Mouse (Mus musculus) limb, embryonic 11.5 days (tissue): ENCODE measurements around the gene Unc13b. TPM values are rescaled to one million over a fixed set of nuclear protein-coding genes. Genes with fewer than 3 reads are reported as not detected.

Experiments
- ATAC-seq: fragments of 200-750 bp; cut with Nextera tagmentation; 2 replicates; pipeline ENCODE4 v1.8.0; 2017; ENCODE audit warnings: low read depth; ENCODE audit not compliant: insufficient number of reproducible peaks, low FRiP score, low TSS enrichment
- DNase-seq: peaks from one replicate; pipeline ENCODE4 v3.0.0-alpha.2; 2015; ENCODE audit warnings: low spot score
- H3K27ac ChIP-seq: fragments of 300-500 bp; sonication (generic); replicated peaks from 2 replicates; pipeline ENCODE4 v1.5.1; 2014; ENCODE audit warnings: low read depth, mild to moderate bottlenecking, low read length
- H3K27me3 ChIP-seq: fragments of 300-500 bp; sonication (generic); 2 replicates; pipeline ENCODE4 v1.6.1; 2014; ENCODE audit warnings: mild to moderate bottlenecking, low read length, mixed read lengths; ENCODE audit not compliant: control insufficient read depth, insufficient read depth
- H3K36me3 ChIP-seq: fragments of 300-500 bp; sonication (generic); 2 replicates; pipeline ENCODE4 v1.6.1; 2014; ENCODE audit warnings: mild to moderate bottlenecking, low read length, moderate library complexity, mixed read lengths; ENCODE audit not compliant: control insufficient read depth, insufficient read depth
- H3K4me1 ChIP-seq: fragments of 300-500 bp; sonication (generic); 2 replicates; pipeline ENCODE4 v1.6.1; 2014; ENCODE audit warnings: low read length, mixed read lengths; ENCODE audit not compliant: control insufficient read depth, insufficient read depth
- H3K4me2 ChIP-seq: fragments of 300-500 bp; sonication (generic); 2 replicates; pipeline ENCODE4 v1.6.1; 2014; ENCODE audit warnings: low read depth, mild to moderate bottlenecking, moderate library complexity; ENCODE audit not compliant: severe bottlenecking
- H3K4me3 ChIP-seq: fragments of 300-500 bp; sonication (generic); 2 replicates; pipeline ENCODE4 v1.5.1; 2014; ENCODE audit warnings: low read depth, low read length
- H3K9ac ChIP-seq: fragments of 300-500 bp; sonication (generic); 2 replicates; pipeline ENCODE4 v1.6.1; 2014; ENCODE audit warnings: mild to moderate bottlenecking, low read length
- H3K9me3 ChIP-seq: fragments of 300-500 bp; sonication (generic); 2 replicates; pipeline ENCODE4 v1.6.1; 2016; ENCODE audit warnings: low read length; ENCODE audit not compliant: control insufficient read depth
- WGBS: fragments of 180-500 bp; shearing (Covaris S2); extraction: QIAGEN DNeasy Blood & Tissue Kit; methylation state at CpG from one replicate; pipeline ENCODE4 v1.1.7; 2014; 5-methylcytosine and 5-hydroxymethylcytosine counted together
- polyA plus RNA-seq: library from polyadenylated mRNA; unstranded; fragments of >200 nt; fragmentation: Nextera tagmentation; extraction: Ambion mirVana; gene quantifications from 2 replicates; pipeline ENCODE4 v1.2.1, GENCODE M21; 2014

Unc13b gene
- polyA plus RNA-seq, 1 experiment from 2014 or later, result 2.4 TPM

- Histone ChIP-seq H3K36me3 (peaks cover 6% of the 10 kb centered on the region), H3K27me3 (no peaks in the 10 kb centered on the region), H3K9ac (no peak overlapping the region), H3K27ac (no peak overlapping the region), H3K4me1 (peaks cover 6% of the 10 kb centered on the region; the same call in 1 of the 2 replicates), H3K4me2 (no peak overlapping the region), H3K4me3 (no peak overlapping the region), H3K9me3 (no peaks in the 10 kb centered on the region)
- WGBS, result 93% methylated on average over 1 of the region's 1 CpGs
- no peak for DNase-seq
- ATAC-seq, result no peak
Measured at GRCm38 (mm10) chr4:43032501-43032900, 26.3 kb upstream of the Unc13b start.

GRCm38 (mm10) chr4:43033481-43033880, 25.3 kb upstream of the Unc13b start:
- Histone ChIP-seq H3K4me3 (no peak overlapping the region), H3K27ac (no peak overlapping the region), H3K9me3 (no peaks in the 10 kb centered on the region), H3K9ac (no peak overlapping the region), H3K4me1 (peaks cover 6% of the 10 kb centered on the region; the same call in 1 of the 2 replicates), H3K27me3 (no peaks in the 10 kb centered on the region), H3K4me2 (no peak overlapping the region), H3K36me3 (peaks cover 4% of the 10 kb centered on the region; the same call in 1 of the 2 replicates)
- 81% methylated on average over 14 of the region's 14 CpGs for WGBS
- DNase-seq (no peak), ATAC-seq (no peak)

GRCm38 (mm10) chr4:43035851-43036250, 22.9 kb upstream of the Unc13b start:
- H3K9ac ChIP-seq, result no peak overlapping the region
- no peak overlapping the region for H3K4me2 ChIP-seq
- no peaks in the 10 kb centered on the region for H3K27me3 ChIP-seq
- WGBS, result 84% methylated on average over 6 of the region's 6 CpGs
- no peaks in the 10 kb centered on the region for H3K9me3 ChIP-seq
- no peak for ATAC-seq
- H3K4me1 ChIP-seq, result peaks cover 11% of the 10 kb centered on the region
- H3K4me3 ChIP-seq, result no peak overlapping the region
- H3K36me3 ChIP-seq, result no peaks in the 10 kb centered on the region
- DNase-seq, result no peak
- H3K27ac ChIP-seq, result no peak overlapping the region

GRCm38 (mm10) chr4:43036356-43036755, 22.4 kb upstream of the Unc13b start:
- Histone ChIP-seq H3K4me3 (no peak overlapping the region), H3K4me1 (peaks cover 11% of the 10 kb centered on the region), H3K27me3 (no peaks in the 10 kb centered on the region), H3K9me3 (no peaks in the 10 kb centered on the region), H3K36me3 (no peaks in the 10 kb centered on the region), H3K4me2 (no peak overlapping the region), H3K27ac (no peak overlapping the region), H3K9ac (no peak overlapping the region)
- ATAC-seq (no peak), DNase-seq (no peak)
- WGBS, result 93% methylated on average over 10 of the region's 10 CpGs

GRCm38 (mm10) chr4:43037860-43038566, 20.7 kb upstream of the Unc13b start:
- ATAC-seq (no peak), DNase-seq (no peak)
- no peaks in the 10 kb centered on the region for H3K27me3 ChIP-seq
- no peaks in the 10 kb centered on the region for H3K9me3 ChIP-seq
- H3K9ac ChIP-seq, result no peak overlapping the region
- no peaks in the 10 kb centered on the region for H3K36me3 ChIP-seq
- no peak overlapping the region for H3K4me2 ChIP-seq
- no peak overlapping the region for H3K4me3 ChIP-seq
- H3K27ac ChIP-seq, result no peak overlapping the region
- peaks cover 8% of the 10 kb centered on the region for H3K4me1 ChIP-seq
- WGBS, result 68% methylated on average over 4 of the region's 4 CpGs

- H3K4me2 ChIP-seq, result peak overlapping the region; percentile 89
- ATAC-seq (no peak), DNase-seq (peak; percentile 20)
- H3K9ac ChIP-seq, result no peak overlapping the region; the same call in 1 of the 2 replicates
- H3K4me3 ChIP-seq, result peak overlapping the region; percentile 50
- no peaks in the 10 kb centered on the region for H3K9me3 ChIP-seq
- 57% methylated on average over 15 of the region's 15 CpGs for WGBS
- H3K36me3 ChIP-seq, result no peaks in the 10 kb centered on the region
- no peaks in the 10 kb centered on the region for H3K27me3 ChIP-seq
- no peak overlapping the region for H3K27ac ChIP-seq
- peaks cover 8% of the 10 kb centered on the region for H3K4me1 ChIP-seq
Measured at GRCm38 (mm10) chr4:43038567-43039495, 19.9 kb upstream of the Unc13b start.

GRCm38 (mm10) chr4:43039609-43040008, 19.1 kb upstream of the Unc13b start:
- Histone ChIP-seq H3K4me1 (peaks cover 15% of the 10 kb centered on the region), H3K9me3 (no peaks in the 10 kb centered on the region), H3K27ac (0 out of 2 replicates have a peak overlapping the region, but pooled peaks have one; percentile 1), H3K4me3 (peak overlapping the region; percentile 50), H3K27me3 (no peaks in the 10 kb centered on the region), H3K9ac (peak overlapping the region; percentile 64), H3K4me2 (peak overlapping the region; percentile 89), H3K36me3 (no peaks in the 10 kb centered on the region)
- WGBS, result 3% methylated on average over 11 of the region's 11 CpGs
- ATAC-seq, result no peak; the same call in 1 of the 2 replicates
- DNase-seq, result no peak

- ATAC-seq (peak; percentile 97), DNase-seq (peak; percentile 94)
- peak overlapping the region; percentile 89 for H3K4me2 ChIP-seq
- H3K9me3 ChIP-seq, result no peaks in the 10 kb centered on the region
- peaks cover 19% of the 10 kb centered on the region for H3K4me1 ChIP-seq
- WGBS, result 0% methylated on average over 25 of the region's 25 CpGs
- peak overlapping the region; percentile 64 for H3K9ac ChIP-seq
- H3K27ac ChIP-seq, result 0 out of 2 replicates have a peak overlapping the region, but pooled peaks have one; percentile 1
- peak overlapping the region; percentile 50 for H3K4me3 ChIP-seq
- H3K27me3 ChIP-seq, result no peaks in the 10 kb centered on the region
- no peaks in the 10 kb centered on the region for H3K36me3 ChIP-seq
Measured at GRCm38 (mm10) chr4:43040114-43040572, 18.6 kb upstream of the Unc13b start.
